Mouse (Mus musculus): ENCODE data around the gene Osbpl6. TPM values are rescaled to one million over a fixed set of nuclear protein-coding genes. Genes with fewer than 3 reads are reported as not detected.

Osbpl6 gene
- polyA plus RNA-seq, 1 experiment from 2014 or later: 9.9 TPM

DNA sequence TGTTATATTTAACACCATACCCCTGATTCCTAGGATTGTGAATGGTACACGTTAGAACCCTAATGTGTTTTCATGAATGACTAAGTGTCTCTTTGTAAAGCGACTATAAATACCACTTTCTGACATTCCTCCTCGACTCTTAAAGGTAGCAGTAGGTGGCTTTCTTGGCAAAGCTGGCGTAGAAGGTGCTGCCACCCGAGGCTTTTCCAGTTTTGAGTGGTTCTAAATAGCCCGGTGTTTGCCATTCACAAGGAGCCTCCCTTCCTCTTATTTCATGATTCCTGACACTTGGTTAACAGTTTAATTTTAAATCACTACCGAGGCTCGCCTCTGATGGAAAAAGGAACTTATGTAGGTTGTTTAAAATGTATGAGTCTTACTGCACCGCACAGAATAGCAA lies 64.1 kb downstream of the Osbpl6 start:
- H3K4me1 ChIP-seq (ENCODE audit: control insufficient read depth, insufficient read depth, low read length): no peaks in the 10 kb centered on the region
- H3K4me2 ChIP-seq (ENCODE audit: low read depth, low read length): no peak overlapping the region
- whole genome bisulfite sequencing: 70% methylated on average over 9 of the region's 9 CpGs
- ATAC-seq (ENCODE audit: insufficient read depth, low FRiP score): no peak
- no peaks in the 10 kb centered on the region for H3K9me3 ChIP-seq (replicated peaks; ENCODE audit: control insufficient read depth, low read length)
- no peaks in the 10 kb centered on the region for H3K27me3 ChIP-seq (ENCODE audit: control insufficient read depth, insufficient read depth, low read length)
- no peak overlapping the region for H3K9ac ChIP-seq (ENCODE audit: low read length)
- H3K4me3 ChIP-seq (replicated peaks; ENCODE audit: low read length): no peak overlapping the region
- H3K36me3 ChIP-seq (ENCODE audit: control insufficient read depth, insufficient read depth, low read length): no peaks in the 10 kb centered on the region
- H3K27ac ChIP-seq (ENCODE audit: low read length): no peak overlapping the region

DNA sequence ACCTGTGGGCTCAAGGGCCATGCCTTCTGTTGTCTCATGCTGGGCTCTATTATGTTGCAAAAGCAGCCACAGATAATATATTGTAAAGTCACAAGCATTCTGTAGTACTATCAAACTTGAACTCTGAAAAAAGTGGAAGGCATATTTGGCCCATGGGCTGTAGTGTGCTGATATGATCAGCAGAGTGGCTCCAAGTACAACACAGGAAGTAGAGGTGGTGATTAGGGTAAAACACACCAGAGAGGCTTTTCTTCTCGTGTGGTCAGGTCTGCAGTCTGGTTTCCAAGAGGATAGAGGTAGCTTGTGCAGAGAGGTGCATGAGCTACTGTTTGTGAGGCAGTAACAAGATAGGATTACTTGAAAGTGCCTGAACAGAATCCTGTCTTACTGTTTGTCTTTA lies 69.5 kb downstream of the Osbpl6 start:
- Histone ChIP-seq H3K27ac (ENCODE audit: low read length) (no peak overlapping the region), H3K36me3 (ENCODE audit: control insufficient read depth, insufficient read depth, low read length) (no peaks in the 10 kb centered on the region), H3K4me3 (replicated peaks; ENCODE audit: low read length) (no peak overlapping the region), H3K4me2 (ENCODE audit: low read depth, low read length) (no peak overlapping the region), H3K4me1 (ENCODE audit: control insufficient read depth, insufficient read depth, low read length) (no peaks in the 10 kb centered on the region), H3K27me3 (ENCODE audit: control insufficient read depth, insufficient read depth, low read length) (no peaks in the 10 kb centered on the region), H3K9me3 (replicated peaks; ENCODE audit: control insufficient read depth, low read length) (no peaks in the 10 kb centered on the region), H3K9ac (ENCODE audit: low read length) (no peak overlapping the region)
- ATAC-seq (ENCODE audit: insufficient read depth, low FRiP score): no peak
- WGBS: 39% methylated on average over 1 of the region's 1 CpGs

GRCm38 (mm10) chr2:76488764-76489163 lies 82.5 kb downstream of the Osbpl6 start:
- Histone ChIP-seq H3K9me3 (replicated peaks; ENCODE audit: control insufficient read depth, low read length) (no peaks in the 10 kb centered on the region), H3K9ac (ENCODE audit: low read length) (no peak overlapping the region), H3K4me1 (ENCODE audit: control insufficient read depth, insufficient read depth, low read length) (peaks cover 4% of the 10 kb centered on the region; the same call in 1 of the 2 replicates), H3K4me3 (replicated peaks; ENCODE audit: low read length) (no peak overlapping the region), H3K36me3 (ENCODE audit: control insufficient read depth, insufficient read depth, low read length) (no peaks in the 10 kb centered on the region), H3K27me3 (ENCODE audit: control insufficient read depth, insufficient read depth, low read length) (no peaks in the 10 kb centered on the region), H3K4me2 (ENCODE audit: low read depth, low read length) (no peak overlapping the region), H3K27ac (ENCODE audit: low read length) (no peak overlapping the region)
- 85% methylated on average over 4 of the region's 4 CpGs for WGBS
- ATAC-seq (ENCODE audit: insufficient read depth, low FRiP score): no peak

- Histone ChIP-seq H3K9me3 (replicated peaks; ENCODE audit: control insufficient read depth, low read length) (no peaks in the 10 kb centered on the region), H3K27ac (ENCODE audit: low read length) (no peak overlapping the region), H3K9ac (ENCODE audit: low read length) (no peak overlapping the region), H3K4me2 (ENCODE audit: low read depth, low read length) (no peak overlapping the region), H3K27me3 (ENCODE audit: control insufficient read depth, insufficient read depth, low read length) (no peaks in the 10 kb centered on the region), H3K36me3 (ENCODE audit: control insufficient read depth, insufficient read depth, low read length) (no peaks in the 10 kb centered on the region), H3K4me1 (ENCODE audit: control insufficient read depth, insufficient read depth, low read length) (peaks cover 4% of the 10 kb centered on the region; the same call in 1 of the 2 replicates), H3K4me3 (replicated peaks; ENCODE audit: low read length) (no peak overlapping the region)
- 87% methylated on average over 8 of the region's 8 CpGs for WGBS
- ATAC-seq (ENCODE audit: insufficient read depth, low FRiP score): no peak
Measured at GRCm38 (mm10) chr2:76490198-76490597, 83.9 kb downstream of the Osbpl6 start.

DNA sequence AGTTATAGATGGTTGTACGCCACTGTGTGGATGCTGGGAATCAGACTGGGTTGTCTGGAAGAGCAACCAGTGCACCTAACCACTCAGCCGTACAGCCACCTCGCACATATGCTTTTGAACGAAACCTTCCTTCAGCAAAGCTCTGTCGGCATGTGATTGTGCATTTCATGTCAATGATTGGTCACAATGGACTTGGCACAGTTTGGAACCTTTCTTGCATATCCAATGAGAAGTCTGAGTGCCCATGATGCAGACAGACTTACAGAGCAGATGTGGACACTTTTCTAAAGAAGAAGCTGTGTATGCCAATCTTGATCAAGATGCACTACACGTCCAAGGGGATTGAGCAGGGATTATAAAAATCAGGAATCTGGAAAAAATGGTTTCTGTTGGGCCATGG lies 85.1 kb downstream of the Osbpl6 start:
- Histone ChIP-seq H3K4me3 (replicated peaks; ENCODE audit: low read length) (no peak overlapping the region), H3K27me3 (ENCODE audit: control insufficient read depth, insufficient read depth, low read length) (no peaks in the 10 kb centered on the region), H3K9me3 (replicated peaks; ENCODE audit: control insufficient read depth, low read length) (no peaks in the 10 kb centered on the region), H3K36me3 (ENCODE audit: control insufficient read depth, insufficient read depth, low read length) (no peaks in the 10 kb centered on the region), H3K4me2 (ENCODE audit: low read depth, low read length) (no peak overlapping the region), H3K27ac (ENCODE audit: low read length) (no peak overlapping the region), H3K4me1 (ENCODE audit: control insufficient read depth, insufficient read depth, low read length) (peaks cover 4% of the 10 kb centered on the region; the same call in 1 of the 2 replicates), H3K9ac (ENCODE audit: low read length) (no peak overlapping the region)
- 88% methylated on average over 6 of the region's 6 CpGs for WGBS
- no peak for ATAC-seq (ENCODE audit: insufficient read depth, low FRiP score)

GRCm38 (mm10) chr2:76492224-76492623 lies 85.9 kb downstream of the Osbpl6 start:
- no peak overlapping the region for H3K4me3 ChIP-seq (replicated peaks; ENCODE audit: low read length)
- no peak overlapping the region for H3K27ac ChIP-seq (ENCODE audit: low read length)
- no peaks in the 10 kb centered on the region for H3K27me3 ChIP-seq (ENCODE audit: control insufficient read depth, insufficient read depth, low read length)
- no peak overlapping the region for H3K9ac ChIP-seq (ENCODE audit: low read length)
- no peak overlapping the region for H3K4me2 ChIP-seq (ENCODE audit: low read depth, low read length)
- H3K36me3 ChIP-seq (ENCODE audit: control insufficient read depth, insufficient read depth, low read length): no peaks in the 10 kb centered on the region
- 39% methylated on average over 7 of the region's 7 CpGs for WGBS
- no peaks in the 10 kb centered on the region for H3K9me3 ChIP-seq (replicated peaks; ENCODE audit: control insufficient read depth, low read length)
- ATAC-seq (ENCODE audit: insufficient read depth, low FRiP score): no peak
- H3K4me1 ChIP-seq (ENCODE audit: control insufficient read depth, insufficient read depth, low read length): peaks cover 4% of the 10 kb centered on the region; the same call in 1 of the 2 replicates

GRCm38 (mm10) chr2:76496006-76496748 lies 89.9 kb downstream of the Osbpl6 start:
- Histone ChIP-seq H3K9me3 (replicated peaks; ENCODE audit: control insufficient read depth, low read length) (no peaks in the 10 kb centered on the region), H3K4me1 (ENCODE audit: control insufficient read depth, insufficient read depth, low read length) (peaks cover 4% of the 10 kb centered on the region; the same call in 1 of the 2 replicates), H3K27ac (ENCODE audit: low read length) (no peak overlapping the region), H3K4me3 (replicated peaks; ENCODE audit: low read length) (no peak overlapping the region), H3K4me2 (ENCODE audit: low read depth, low read length) (no peak overlapping the region), H3K9ac (ENCODE audit: low read length) (no peak overlapping the region), H3K36me3 (ENCODE audit: control insufficient read depth, insufficient read depth, low read length) (no peaks in the 10 kb centered on the region), H3K27me3 (ENCODE audit: control insufficient read depth, insufficient read depth, low read length) (no peaks in the 10 kb centered on the region)
- no peak for ATAC-seq (ENCODE audit: insufficient read depth, low FRiP score)
- WGBS: 75% methylated on average over 11 of the region's 11 CpGs

- no peak for ATAC-seq (ENCODE audit: insufficient read depth, low FRiP score)
- Histone ChIP-seq H3K27me3 (ENCODE audit: control insufficient read depth, insufficient read depth, low read length) (no peaks in the 10 kb centered on the region), H3K4me1 (ENCODE audit: control insufficient read depth, insufficient read depth, low read length) (peaks cover 4% of the 10 kb centered on the region; the same call in 1 of the 2 replicates), H3K36me3 (ENCODE audit: control insufficient read depth, insufficient read depth, low read length) (no peaks in the 10 kb centered on the region), H3K9ac (ENCODE audit: low read length) (no peak overlapping the region), H3K9me3 (replicated peaks; ENCODE audit: control insufficient read depth, low read length) (no peaks in the 10 kb centered on the region), H3K4me2 (ENCODE audit: low read depth, low read length) (no peak overlapping the region), H3K4me3 (replicated peaks; ENCODE audit: low read length) (no peak overlapping the region), H3K27ac (ENCODE audit: low read length) (no peak overlapping the region)
- WGBS: 81% methylated on average over 4 of the region's 4 CpGs
Measured at GRCm38 (mm10) chr2:76496749-76497140, 90.4 kb downstream of the Osbpl6 start.

DNA sequence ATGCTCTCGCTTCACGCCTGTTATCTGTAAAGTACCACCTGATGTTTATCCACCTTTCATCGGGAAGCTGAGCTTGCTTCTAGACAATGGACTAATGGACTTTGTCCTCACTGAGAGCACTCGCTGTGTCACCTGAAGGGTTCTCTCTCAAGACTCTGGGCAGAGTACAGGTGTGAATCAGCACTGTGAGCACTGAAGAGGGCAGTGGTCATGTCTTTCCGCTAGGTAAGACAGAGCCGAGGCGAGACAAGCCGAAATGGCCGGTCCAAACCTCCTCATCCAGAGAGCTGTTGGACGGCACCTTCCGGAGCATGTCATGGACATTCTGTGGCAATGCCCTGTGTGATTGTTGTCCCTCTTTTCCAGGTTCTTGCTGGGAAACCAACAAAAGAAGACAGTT lies 92.6 kb downstream of the Osbpl6 start:
- no peak overlapping the region for H3K4me2 ChIP-seq (ENCODE audit: low read depth, low read length)
- H3K4me1 ChIP-seq (ENCODE audit: control insufficient read depth, insufficient read depth, low read length): no peaks in the 10 kb centered on the region
- no peak for ATAC-seq (ENCODE audit: insufficient read depth, low FRiP score)
- no peak overlapping the region for H3K9ac ChIP-seq (ENCODE audit: low read length)
- 79% methylated on average over 11 of the region's 11 CpGs for WGBS
- no peaks in the 10 kb centered on the region for H3K9me3 ChIP-seq (replicated peaks; ENCODE audit: control insufficient read depth, low read length)
- no peaks in the 10 kb centered on the region for H3K27me3 ChIP-seq (ENCODE audit: control insufficient read depth, insufficient read depth, low read length)
- no peaks in the 10 kb centered on the region for H3K36me3 ChIP-seq (ENCODE audit: control insufficient read depth, insufficient read depth, low read length)
- no peak overlapping the region for H3K4me3 ChIP-seq (replicated peaks; ENCODE audit: low read length)
- no peak overlapping the region for H3K27ac ChIP-seq (ENCODE audit: low read length)
